Mouse (Mus musculus) C2C12 (cell line): ENCODE results near the gene Tbx1.

Experiments
- CTCF ChIP-seq: IDR thresholded peaks from one replicate; pipeline ENCODE4 v1.5.1; 2011; ENCODE audit not compliant: control insufficient read depth, insufficient read depth, insufficient read length
- MYOD1 ChIP-seq: IDR thresholded peaks from one replicate; pipeline ENCODE4 v1.6.1; 2011; ENCODE audit warnings: low read depth; ENCODE audit not compliant: control insufficient read depth, insufficient read length
- MYOG ChIP-seq: IDR thresholded peaks from one replicate; pipeline ENCODE4 v1.6.1; 2011; ENCODE audit not compliant: control insufficient read depth, insufficient read length; ENCODE audit errors: extremely low read depth

GRCm38 (mm10) chr16:18586906-18587546 is 3.4 kb downstream of the Tbx1 start:
- TF ChIP-seq CTCF (no peak), MYOG (no peak), MYOD1 (no peak)
